Mouse (Mus musculus) heart, postnatal 0 days (tissue): ENCODE measurements around the gene Lsp1.

Source experiments
- CTCF ChIP-seq: IDR thresholded peaks from 2 replicates; pipeline ENCODE4 v1.5.1; 2016; ENCODE audit warnings: antibody characterized with exemption, control low read depth, low read depth
- EP300 ChIP-seq: IDR thresholded peaks from 2 replicates; pipeline ENCODE4 v1.6.1; 2016; ENCODE audit warnings: antibody characterized with exemption, low read depth

DNA sequence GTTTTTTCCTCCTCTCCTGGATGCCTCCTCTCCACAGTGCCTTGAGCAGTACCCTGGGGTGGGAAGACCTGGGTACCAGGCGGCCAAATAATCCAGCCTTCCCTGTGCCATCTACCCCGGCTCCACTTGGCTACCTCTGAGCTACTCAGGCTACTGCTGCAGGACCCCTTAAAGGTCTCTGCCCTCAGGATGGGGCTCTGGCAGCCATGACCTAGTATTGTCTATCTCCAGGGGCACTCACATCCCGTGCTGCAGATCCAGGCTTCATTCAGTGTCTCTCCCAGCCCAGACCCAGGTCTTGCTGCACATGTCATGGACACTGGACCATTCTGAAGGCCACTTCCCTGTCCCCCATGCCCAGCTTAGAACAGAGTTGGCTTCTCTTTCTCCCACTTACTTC lies 19.3 kb downstream of the Lsp1 start:
- TF ChIP-seq EP300 = no peak
- TF ChIP-seq CTCF = no peak
